ENCODE assay signal across 8 mouse cellular contexts in the genomic region with DNA sequence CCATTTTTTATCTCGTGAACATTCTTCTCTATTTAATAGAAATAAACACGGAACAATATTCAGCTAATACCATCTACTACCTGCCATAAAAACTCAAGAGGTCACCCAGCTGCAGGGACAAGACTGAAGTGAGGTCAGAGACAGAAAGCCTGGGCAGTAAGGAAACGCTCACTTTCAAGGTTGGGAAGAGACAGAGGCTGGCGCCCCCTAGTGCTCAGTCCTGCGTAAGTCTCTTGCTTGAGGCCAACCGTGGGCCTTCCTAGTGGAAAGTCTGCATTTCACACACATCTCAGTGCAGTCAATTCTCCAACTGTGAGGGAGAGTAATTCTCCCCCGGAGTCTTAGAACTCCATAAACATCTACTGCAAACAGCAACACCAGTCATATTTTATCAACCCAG.
DNase-seq lines count a peak whose midpoint lies in the region; ATAC-seq and TF ChIP-seq lines count a peak whose summit lies in the region.

No protein-coding gene starts in this region.

- no peak overlapping the region for H3K4me2 ChIP-seq in forebrain, postnatal 0 days (ENCODE audit: low read depth)
- no peak overlapping the region for H3K4me2 ChIP-seq in intestine, postnatal 0 days (replicated peaks; ENCODE audit: low read depth)
- no peak overlapping the region for H3K4me2 ChIP-seq in limb, embryonic 11.5 days (ENCODE audit: low read depth, severe bottlenecking)

- peak; percentile 74 for TF ChIP-seq CTCF in forebrain, postnatal 0 days (IDR thresholded peaks at IDR 0.05; ENCODE audit: low read depth)
- TF ChIP-seq CTCF in intestine, postnatal 0 days (IDR thresholded peaks at IDR 0.05; ENCODE audit: low read depth), result peak; percentile 91

- no peak overlapping the region for H3K9ac ChIP-seq in forebrain, postnatal 0 days
- H3K9ac ChIP-seq in intestine, postnatal 0 days (ENCODE audit: low read depth, low read length), result no peak overlapping the region
- H3K9ac ChIP-seq in limb, embryonic 11.5 days (ENCODE audit: low read length), result no peak overlapping the region

- H3K4me3 ChIP-seq in forebrain, postnatal 0 days (ENCODE audit: low read depth, low read length), result no peak overlapping the region
- no peak overlapping the region for H3K4me3 ChIP-seq in intestine, postnatal 0 days (ENCODE audit: low read depth, low read length)
- no peak overlapping the region for H3K4me3 ChIP-seq in limb, embryonic 11.5 days (ENCODE audit: low read depth, low read length)

- no peaks in the 10 kb centered on the region for H3K9me3 ChIP-seq in forebrain, postnatal 0 days (ENCODE audit: low read length)
- H3K9me3 ChIP-seq in intestine, postnatal 0 days (ENCODE audit: control insufficient read depth), result no peaks in the 10 kb centered on the region
- H3K9me3 ChIP-seq in limb, embryonic 11.5 days (ENCODE audit: control insufficient read depth, low read length), result peaks cover 2% of the 10 kb centered on the region; the same call in 1 of the 2 replicates

- H3K27me3 ChIP-seq in forebrain, postnatal 0 days (ENCODE audit: insufficient read depth, low read length), result no peaks in the 10 kb centered on the region
- no peaks in the 10 kb centered on the region for H3K27me3 ChIP-seq in intestine, postnatal 0 days (replicated peaks; ENCODE audit: control insufficient read depth, insufficient read depth, low read length)
- no peaks in the 10 kb centered on the region for H3K27me3 ChIP-seq in limb, embryonic 11.5 days (ENCODE audit: control insufficient read depth, insufficient read depth, low read length)

- peak; percentile 82 for DNase-seq in gastrocnemius, adult 18-20 months (ENCODE audit: low spot score)
- no peak for DNase-seq in gastrocnemius, postnatal 25 days
- DNase-seq in c-Kit-positive CD71-positive TER-119-negative erythroid progenitor cells, embryonic 14.5 days (ENCODE audit: low read depth), result peak; percentile 40
- peak; percentile 71 for DNase-seq in forebrain, postnatal 0 days
- DNase-seq in limb, embryonic 11.5 days (ENCODE audit: low spot score), result peak; percentile 79
- DNase-seq in spleen, postnatal 10 days (ENCODE audit: low spot score in 2 of 2), result peak; percentile 26 to 69

- H3K27ac ChIP-seq in forebrain, postnatal 0 days (ENCODE audit: low read depth, low read length), result no peak overlapping the region
- H3K27ac ChIP-seq in intestine, postnatal 0 days (ENCODE audit: low read depth, low read length), result no peak overlapping the region
- H3K27ac ChIP-seq in limb, embryonic 11.5 days (replicated peaks; ENCODE audit: low read depth, low read length), result no peak overlapping the region

- H3K4me1 ChIP-seq in forebrain, postnatal 0 days (ENCODE audit: insufficient read depth), result no peaks in the 10 kb centered on the region
- H3K4me1 ChIP-seq in intestine, postnatal 0 days (replicated peaks; ENCODE audit: control insufficient read depth, insufficient read depth, low read length), result no peaks in the 10 kb centered on the region
- no peaks in the 10 kb centered on the region for H3K4me1 ChIP-seq in limb, embryonic 11.5 days (ENCODE audit: control insufficient read depth, insufficient read depth, low read length)

- no peaks in the 10 kb centered on the region for H3K36me3 ChIP-seq in forebrain, postnatal 0 days (ENCODE audit: insufficient read depth)
- no peaks in the 10 kb centered on the region; the same call in 1 of the 2 replicates for H3K36me3 ChIP-seq in intestine, postnatal 0 days (ENCODE audit: control insufficient read depth, insufficient read depth)
- peaks cover 2% of the 10 kb centered on the region; the same call in 1 of the 2 replicates for H3K36me3 ChIP-seq in limb, embryonic 11.5 days (ENCODE audit: control insufficient read depth, insufficient read depth, low read length)

- 39% methylated on average over 7 of the region's 7 CpGs for WGBS in forebrain, postnatal 0 days
- WGBS in intestine, postnatal 0 days, result 28% methylated on average over 7 of the region's 7 CpGs
- WGBS in limb, embryonic 11.5 days, result 47% methylated on average over 7 of the region's 7 CpGs

- ATAC-seq in forebrain, postnatal 0 days, result peak; percentile 51; the same call in 1 of the 2 replicates
- peak; percentile 61; the same call in 1 of the 2 replicates for ATAC-seq in intestine, postnatal 0 days
- no peak for ATAC-seq in limb, embryonic 11.5 days (ENCODE audit: insufficient number of reproducible peaks, low FRiP score, low TSS enrichment, low read depth)
- ATAC-seq in monocyte, adult 5-6 weeks (replicated peaks; ENCODE audit: insufficient number of reproducible peaks, low FRiP score, low TSS enrichment, poor library complexity, severe bottlenecking), result peak; percentile 58; the same call in 1 of the 2 replicates
